Mouse (Mus musculus) ES-E14 (cell line): ENCODE results near the gene Ikzf4. TPM values are rescaled to one million over a fixed set of nuclear protein-coding genes. Genes with fewer than 3 reads are reported as not detected.

Experiments
- DNase-seq: peaks from one replicate; pipeline ENCODE4 v3.0.0-alpha.2; 2013; ENCODE audit warnings: low read depth, low spot score
- H3K27ac ChIP-seq: 2 replicates; pipeline ENCODE4 v1.5.1; 2012; ENCODE audit warnings: low read depth, mild to moderate bottlenecking, low read length, moderate library complexity, mixed read lengths; ENCODE audit not compliant: poor library complexity, insufficient read depth, severe bottlenecking
- H3K36me3 ChIP-seq: 2 replicates; pipeline ENCODE4 v1.6.1; 2012; ENCODE audit warnings: mild to moderate bottlenecking, low read length, moderate library complexity, mixed read lengths; ENCODE audit not compliant: control insufficient read depth, poor library complexity, insufficient read depth, severe bottlenecking
- H3K4me1 ChIP-seq, 2 experiments: fragments of 150-350 bp in 1 of 2; sonication (generic) in 1 of 2; 2 replicates each; pipeline ENCODE4 v1.6.1; 2012; ENCODE audit warnings: low read length in 2 of 2, mild to moderate bottlenecking in 1 of 2, mixed read lengths in 1 of 2; ENCODE audit not compliant: control insufficient read depth in 2 of 2, insufficient read depth in 2 of 2, poor library complexity in 1 of 2
- H3K4me3 ChIP-seq, 2 experiments: fragments of 150-350 bp in 1 of 2; sonication (generic) in 1 of 2; 2 replicates each; pipeline ENCODE4 v1.5.1; 2012; ENCODE audit warnings: low read length in 2 of 2, low read depth in 1 of 2, mild to moderate bottlenecking in 1 of 2, mixed read lengths in 1 of 2; ENCODE audit not compliant: insufficient read depth in 1 of 2, poor library complexity in 1 of 2, severe bottlenecking in 1 of 2
- H3K9ac ChIP-seq: 2 replicates; pipeline ENCODE4 v1.6.1; 2012; ENCODE audit warnings: low read depth, mild to moderate bottlenecking, low read length, mixed read lengths; ENCODE audit not compliant: poor library complexity, insufficient read depth, severe bottlenecking
- H3K9me3 ChIP-seq: fragments of 150-350 bp; sonication (generic); 2 replicates; pipeline ENCODE4 v1.6.1; 2012; ENCODE audit warnings: low read depth, mild to moderate bottlenecking, low read length; ENCODE audit not compliant: control insufficient read depth, insufficient read depth
- CHD2 ChIP-seq: IDR thresholded peaks from 2 replicates; pipeline ENCODE4 v1.6.1; 2014; ENCODE audit warnings: mild to moderate bottlenecking, low read depth, low read length, inconsistent platforms
- HCFC1 ChIP-seq: IDR thresholded peaks from 2 replicates; pipeline ENCODE4 v1.6.1; 2012; ENCODE audit warnings: low read length, inconsistent platforms, borderline replicate concordance; ENCODE audit not compliant: insufficient read depth
- MAFK ChIP-seq: IDR thresholded peaks from 2 replicates; pipeline ENCODE4 v1.6.1; 2014; ENCODE audit warnings: mild to moderate bottlenecking, low read depth, low read length, inconsistent platforms; ENCODE audit not compliant: insufficient read depth
- ZC3H11A ChIP-seq: IDR thresholded peaks from 2 replicates; pipeline ENCODE4 v1.6.1; 2012; ENCODE audit warnings: low read depth, mild to moderate bottlenecking, inconsistent platforms, low read length, borderline replicate concordance
- ZNF384 ChIP-seq: IDR thresholded peaks from 2 replicates; pipeline ENCODE4 v1.6.1; 2012; ENCODE audit warnings: low read depth, low read length, inconsistent platforms
- in situ Hi-C, 2 experiments: fragments of 600-800 bp; cut with MboI; formaldehyde crosslinking; loops; one replicate each; pipeline ENCODE4 v1.15.1; 2025; ENCODE audit warnings: low sequenced_read_pairs in 2 of 2, inconsistent platforms in 1 of 2; ENCODE audit not compliant: unreplicated experiment in 2 of 2
- total RNA-seq: library from RNA; depleted of rRNA; stranded (reverse); fragments of 300-350 nt; gene quantifications from 2 replicates; pipeline ENCODE4 v1.2.3, GENCODE M21; 2012

The Ikzf4 gene
- total RNA-seq, 1 experiment: 1.9 TPM

DNA sequence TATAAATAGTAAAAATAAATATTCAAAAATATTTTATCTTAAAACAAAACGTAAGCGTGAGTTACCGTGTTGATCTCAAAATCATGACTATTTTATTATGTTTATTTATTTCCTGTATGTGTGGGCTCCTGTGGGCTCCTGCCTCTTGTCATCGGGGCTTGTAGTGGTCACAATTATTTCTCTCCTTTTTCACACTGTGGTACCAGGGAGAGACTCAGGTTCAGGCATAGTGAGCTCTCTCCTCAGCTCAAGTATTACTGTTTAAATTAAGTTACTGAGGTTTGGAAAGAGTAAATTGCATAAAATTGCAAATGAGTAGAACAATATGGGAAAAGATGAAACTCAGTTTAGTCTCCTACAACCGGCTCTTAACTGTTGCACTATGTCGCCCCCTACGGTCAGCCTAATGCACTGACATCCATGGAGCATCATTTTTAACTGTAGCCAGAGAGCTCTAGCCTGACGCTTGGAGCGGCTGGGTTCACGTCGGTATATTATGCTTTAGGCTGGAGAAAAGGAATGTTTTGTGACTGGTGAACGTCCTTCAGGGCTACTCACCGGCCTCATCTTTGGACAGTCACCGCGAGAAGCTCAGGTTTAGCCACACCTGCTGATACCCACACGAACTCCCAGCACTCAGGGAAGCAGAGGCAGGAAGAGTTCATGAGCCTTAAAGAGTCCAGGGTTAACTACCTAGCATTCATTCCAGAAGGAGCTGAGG is 33.2 kb downstream of the Ikzf4 start:
- no peak for TF ChIP-seq CHD2
- TF ChIP-seq HCFC1: no peak
- no peak for TF ChIP-seq ZNF384
- TF ChIP-seq ZC3H11A: no peak
- TF ChIP-seq MAFK: no peak
- Histone ChIP-seq H3K9ac (no peak overlapping the region), H3K4me1 (no peaks in the 10 kb centered on the region; a peak in 1 of 4 replicates), H3K36me3 (no peaks in the 10 kb centered on the region), H3K9me3 (no peaks in the 10 kb centered on the region), H3K27ac (no peak overlapping the region), H3K4me3 (no peak overlapping the region)
- DNase-seq: peak; percentile 82
- in situ Hi-C loops: loop anchor here in 1 of 2 experiments (10.0 kb wide), 1 partner anchor 62 kb away; the partner anchor contains the start of gene Suox

DNA sequence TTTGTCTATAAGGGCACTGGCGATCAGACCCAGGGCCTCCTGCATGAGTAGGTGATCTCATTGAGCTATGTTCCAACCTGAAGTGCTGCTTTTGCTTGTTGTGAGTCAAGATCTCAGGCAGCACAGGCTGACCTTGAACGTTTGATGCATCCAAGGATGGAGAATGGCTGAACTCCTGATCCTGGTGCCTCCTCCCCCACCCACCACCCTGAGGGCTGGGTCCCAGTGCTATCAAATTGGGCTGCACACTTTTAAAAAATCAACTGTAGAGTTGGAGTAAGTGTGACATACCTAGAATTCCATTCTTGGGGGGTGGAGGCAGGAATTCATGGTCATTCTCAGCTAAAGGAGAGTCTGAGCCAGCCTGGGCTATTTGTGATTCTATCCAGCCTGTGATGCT is 39.3 kb downstream of the Ikzf4 start:
- in situ Hi-C loops: no loop called here
- Histone ChIP-seq H3K9ac (no peak overlapping the region), H3K4me3 (no peak overlapping the region), H3K9me3 (no peaks in the 10 kb centered on the region), H3K4me1 (peaks cover 3 to 11% of the 10 kb centered on the region in 2 experiments), H3K27ac (peak overlapping the region; percentile 89; the same call in 1 of the 2 replicates), H3K36me3 (no peaks in the 10 kb centered on the region)
- no peak for DNase-seq
- TF ChIP-seq ZC3H11A (no peak), CHD2 (0 out of 2 replicates have a peak, but pooled peaks have one; percentile 41)

DNA sequence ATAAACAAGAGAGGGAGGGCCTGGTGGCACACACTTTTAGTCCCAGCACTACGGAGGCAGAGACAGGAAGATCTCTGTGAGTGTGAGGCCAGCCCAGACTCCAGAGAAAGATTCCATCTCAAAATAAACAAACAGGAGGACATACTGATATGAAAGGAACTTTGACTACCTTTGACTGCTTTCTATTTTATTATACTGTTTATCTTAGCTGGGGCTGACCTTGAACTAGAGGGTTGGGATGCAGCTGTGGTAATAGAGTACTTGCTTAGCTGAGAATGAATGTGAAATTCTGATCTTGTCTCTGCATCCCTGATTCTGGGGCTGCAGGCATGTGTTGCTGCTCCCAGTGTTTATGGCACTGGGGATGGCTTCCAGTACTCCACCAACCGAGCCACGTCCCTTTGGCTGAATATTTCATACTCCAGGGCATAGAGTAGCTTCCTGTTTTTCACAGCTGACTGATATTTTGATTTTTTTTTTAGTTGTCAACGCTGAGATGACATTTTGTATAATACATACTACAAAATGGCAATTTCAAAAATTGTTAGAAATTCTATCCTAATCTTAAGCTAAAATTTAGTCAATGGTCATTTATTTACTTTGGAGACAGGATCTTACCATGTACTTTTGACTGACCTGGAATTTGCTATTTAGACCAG is 43.2 kb downstream of the Ikzf4 start:
- TF ChIP-seq ZC3H11A (no peak), HCFC1 (no peak), ZNF384 (no peak), MAFK (no peak), CHD2 (no peak)
- no peaks in the 10 kb centered on the region for H3K9me3 ChIP-seq
- H3K36me3 ChIP-seq: no peaks in the 10 kb centered on the region
- in situ Hi-C loops: no loop called here
- H3K4me1 ChIP-seq: peaks cover 3 to 11% of the 10 kb centered on the region in 2 experiments
- H3K27ac ChIP-seq: no peak overlapping the region
- no peak for DNase-seq
- H3K9ac ChIP-seq: no peak overlapping the region
- no peak overlapping the region for H3K4me3 ChIP-seq

DNA sequence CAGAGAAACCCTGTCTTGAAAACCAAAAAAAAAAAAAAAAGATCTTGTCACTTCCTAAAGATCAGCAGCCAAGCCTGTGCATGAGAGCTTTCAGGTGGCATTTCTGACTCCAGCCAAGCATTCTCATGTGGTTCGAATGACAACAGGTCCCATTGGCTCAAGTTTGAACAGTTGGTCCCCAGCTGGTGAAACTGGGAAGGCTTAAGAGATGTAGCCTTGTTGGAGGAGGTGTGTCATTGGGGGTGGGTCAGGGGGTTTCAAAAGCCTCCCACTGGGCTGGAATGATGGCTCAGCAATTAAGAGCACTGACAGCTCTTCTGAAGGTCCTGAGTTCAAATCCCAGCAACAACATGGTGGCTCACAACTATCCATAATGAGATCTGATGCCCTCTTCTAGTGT is 44.3 kb downstream of the Ikzf4 start:
- Histone ChIP-seq H3K4me1 (peaks cover 3 to 11% of the 10 kb centered on the region in 2 experiments), H3K4me3 (no peak overlapping the region), H3K9ac (no peak overlapping the region), H3K36me3 (no peaks in the 10 kb centered on the region), H3K9me3 (no peaks in the 10 kb centered on the region), H3K27ac (no peak overlapping the region)
- no peak for DNase-seq
- TF ChIP-seq CHD2: no peak
- TF ChIP-seq MAFK: 0 out of 2 replicates have a peak, but pooled peaks have one; percentile 49
- in situ Hi-C loops: no loop called here

DNA sequence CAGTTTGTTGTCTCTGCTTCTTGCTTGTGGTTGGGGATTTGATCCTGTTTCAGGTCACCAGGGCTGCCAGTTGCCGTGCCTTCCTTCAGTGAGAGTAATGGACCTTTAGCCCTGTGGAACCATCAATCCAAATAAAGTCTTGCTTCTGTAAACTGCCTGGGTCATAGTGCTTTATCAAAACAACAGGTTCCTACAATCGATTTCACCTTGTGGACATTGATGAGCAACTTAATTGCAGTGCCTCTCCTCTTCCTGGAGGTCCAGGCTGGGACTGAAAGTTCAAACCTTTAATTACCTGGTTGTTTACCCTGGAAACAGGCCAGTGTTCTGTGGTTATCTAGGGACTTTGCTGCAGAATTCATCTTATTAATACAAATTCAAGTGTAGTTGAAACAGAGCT is 47.3 kb downstream of the Ikzf4 start:
- in situ Hi-C loops: no loop called here

More for the DNA sequence above, 47.3 kb downstream of the Ikzf4 start:
- Histone ChIP-seq H3K4me1 (no peaks in the 10 kb centered on the region), H3K9ac (no peak overlapping the region), H3K9me3 (no peaks in the 10 kb centered on the region), H3K36me3 (no peaks in the 10 kb centered on the region), H3K27ac (no peak overlapping the region), H3K4me3 (no peak overlapping the region)
- no peak for DNase-seq
- TF ChIP-seq CHD2 (no peak), ZC3H11A (no peak), MAFK (no peak), HCFC1 (no peak), ZNF384 (no peak)
